Mouse (Mus musculus) bone marrow, adult 2 months (tissue): Measurements from ENCODE around the gene E130218I03Rik. TPM values are rescaled to one million over a fixed set of nuclear protein-coding genes. Genes with fewer than 3 reads are reported as not detected.

ENCODE experiments used
- H3K27ac ChIP-seq: fragments of 200-500 bp; 2 replicates; pipeline ENCODE4 v1.5.1; 2012; ENCODE audit warnings: low read depth, mild to moderate bottlenecking, control low read depth, inconsistent platforms, low read length; ENCODE audit not compliant: control insufficient read depth, poor library complexity, insufficient read depth
- H3K4me1 ChIP-seq: fragments of 200-500 bp; 2 replicates; pipeline ENCODE4 v1.6.1; 2011; ENCODE audit warnings: low read length; ENCODE audit not compliant: control insufficient read depth, insufficient read depth
- H3K4me3 ChIP-seq: fragments of 200-500 bp; replicated peaks from 2 replicates; pipeline ENCODE3; 2011; ENCODE audit warnings: mild to moderate bottlenecking, low read depth, low read length, control low read depth; ENCODE audit not compliant: control insufficient read depth
- CTCF ChIP-seq: fragments of 200-500 bp; IDR thresholded peaks from 2 replicates; pipeline ENCODE4 v1.5.1; 2011; ENCODE audit warnings: low read length, control low read depth; ENCODE audit not compliant: control insufficient read depth, insufficient read depth
- POLR2A ChIP-seq: fragments of 200-500 bp; IDR thresholded peaks from 2 replicates; pipeline ENCODE4 v1.6.1; 2011; ENCODE audit warnings: low read depth, mild to moderate bottlenecking, control low read depth, low read length, borderline replicate concordance; ENCODE audit not compliant: control insufficient read depth
- WGBS: fragments of 180-500 bp; shearing (Covaris S2); methylation state at CpG from one replicate; pipeline ENCODE4 v1.1.7; 2018; 5-methylcytosine and 5-hydroxymethylcytosine counted together
- polyA plus RNA-seq: library from polyadenylated mRNA; stranded (reverse); fragments of >200 nt; gene quantifications from 2 replicates; pipeline ENCODE4 v1.2.4, GENCODE M21; 2011; ENCODE audit warnings: low replicate concordance; ENCODE audit not compliant: missing spikeins, insufficient read depth, insufficient read length

The E130218I03Rik gene
- polyA plus RNA-seq, 1 experiment = not detected

DNA sequence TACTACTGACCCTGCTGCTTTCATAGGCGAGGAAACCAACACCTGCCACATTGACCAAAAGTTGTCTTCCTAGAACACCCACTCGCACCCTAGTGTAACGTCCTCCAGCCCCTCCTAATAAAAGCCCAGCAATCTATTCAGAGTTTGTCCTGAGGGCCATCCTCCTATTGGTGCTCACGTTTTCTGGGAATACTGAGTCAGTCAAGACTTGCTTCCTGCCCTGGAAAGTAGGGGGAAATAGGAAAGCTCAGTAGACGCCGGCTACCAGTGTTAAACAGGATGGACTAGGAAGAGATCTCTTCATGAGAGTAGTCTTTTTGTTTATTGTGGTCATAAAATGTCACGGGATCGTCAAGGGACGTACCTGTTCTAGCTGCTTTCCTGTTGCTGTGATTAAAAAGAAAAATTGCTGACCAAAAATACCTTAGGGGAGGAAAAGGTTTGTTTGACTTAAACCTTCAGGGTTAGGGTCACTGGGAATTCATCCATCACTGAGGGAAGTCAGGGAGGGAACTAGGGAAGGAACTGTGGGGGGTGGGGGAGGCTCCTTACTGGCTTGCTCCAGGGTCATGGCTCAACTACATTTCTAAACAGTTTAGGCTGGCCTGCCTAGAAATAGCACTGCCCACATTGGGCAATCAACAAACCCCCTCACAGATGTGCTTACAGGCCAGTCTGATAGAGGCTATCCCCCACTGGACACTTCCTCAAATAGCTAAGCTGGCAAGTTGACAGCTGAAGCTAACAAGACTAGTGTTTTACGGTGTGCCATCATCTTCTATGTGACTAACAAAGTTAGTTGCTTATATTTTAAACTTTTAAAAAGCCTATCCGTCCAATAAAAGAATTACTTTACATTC is 45.2 kb downstream of the E130218I03Rik start:
- H3K4me1 ChIP-seq = peaks cover 2% of the 10 kb centered on the region; the same call in 1 of the 2 replicates
- H3K27ac ChIP-seq = peak overlapping the region; percentile 100; the same call in 1 of the 2 replicates
- 28% methylated on average over 11 of the region's 11 CpGs for WGBS
- TF ChIP-seq POLR2A (no peak), CTCF (no peak)
- peak overlapping the region; percentile 46 for H3K4me3 ChIP-seq

DNA sequence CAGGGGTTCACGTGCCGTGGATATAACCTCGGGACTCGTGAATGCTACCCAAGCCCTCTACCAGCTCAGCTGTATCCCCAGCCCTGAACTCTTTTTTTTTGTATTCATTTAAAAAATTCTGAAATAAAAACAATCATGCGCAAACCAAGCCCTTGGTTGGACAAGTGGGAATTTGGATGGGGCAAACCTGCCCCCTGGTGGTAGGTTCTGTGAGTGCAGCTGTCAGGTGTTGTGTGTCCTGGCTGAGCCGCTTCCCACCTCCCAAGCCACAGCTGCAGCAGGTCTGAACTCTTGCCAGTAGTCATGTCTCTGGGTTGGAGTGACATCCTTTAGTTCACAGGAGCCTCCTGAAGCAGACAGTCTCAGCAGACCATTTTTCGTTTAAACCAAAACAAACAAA is 48.6 kb downstream of the E130218I03Rik start:
- no peaks in the 10 kb centered on the region; the same call in 1 of the 2 replicates for H3K4me1 ChIP-seq
- peak; percentile 93 for TF ChIP-seq CTCF
- TF ChIP-seq POLR2A = no peak
- H3K4me3 ChIP-seq = no peak overlapping the region
- no peak overlapping the region for H3K27ac ChIP-seq
- WGBS = 16% methylated on average over 7 of the region's 7 CpGs

DNA sequence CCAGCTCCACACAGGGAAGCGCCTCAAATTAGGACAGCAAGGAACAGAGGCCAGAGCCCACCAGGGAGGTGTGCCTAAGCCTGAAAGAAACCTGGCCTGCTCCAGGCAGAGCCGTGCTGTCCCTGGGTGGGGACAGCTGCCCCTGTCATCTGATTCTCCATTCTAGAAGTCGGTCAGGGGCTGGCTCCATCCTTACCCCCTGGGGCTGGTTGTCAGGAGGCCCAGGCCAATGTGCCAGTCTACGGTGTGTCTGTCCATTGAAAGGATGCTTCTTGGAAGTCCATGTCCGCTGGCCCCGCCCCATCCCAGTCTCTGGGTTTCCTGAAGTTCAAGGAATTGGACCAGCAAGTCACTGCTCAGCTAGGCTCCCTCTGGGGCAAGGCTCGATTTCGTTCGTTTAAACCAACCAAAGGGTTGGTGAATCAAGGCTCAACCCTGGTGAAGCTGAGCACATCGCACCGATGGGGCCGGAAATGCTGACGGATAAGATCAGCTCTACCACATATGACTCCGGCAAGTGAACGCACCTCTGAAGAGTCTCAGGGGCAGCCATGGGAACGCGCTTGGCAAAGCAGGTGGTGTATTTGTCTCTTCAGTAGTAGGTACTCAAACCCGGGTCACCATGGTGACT is 49.7 kb downstream of the E130218I03Rik start:
- TF ChIP-seq CTCF (no peak), POLR2A (no peak)
- H3K27ac ChIP-seq = no peak overlapping the region
- WGBS = 67% methylated on average over 18 of the region's 18 CpGs
- H3K4me3 ChIP-seq = no peak overlapping the region
- H3K4me1 ChIP-seq = no peaks in the 10 kb centered on the region; the same call in 1 of the 2 replicates

DNA sequence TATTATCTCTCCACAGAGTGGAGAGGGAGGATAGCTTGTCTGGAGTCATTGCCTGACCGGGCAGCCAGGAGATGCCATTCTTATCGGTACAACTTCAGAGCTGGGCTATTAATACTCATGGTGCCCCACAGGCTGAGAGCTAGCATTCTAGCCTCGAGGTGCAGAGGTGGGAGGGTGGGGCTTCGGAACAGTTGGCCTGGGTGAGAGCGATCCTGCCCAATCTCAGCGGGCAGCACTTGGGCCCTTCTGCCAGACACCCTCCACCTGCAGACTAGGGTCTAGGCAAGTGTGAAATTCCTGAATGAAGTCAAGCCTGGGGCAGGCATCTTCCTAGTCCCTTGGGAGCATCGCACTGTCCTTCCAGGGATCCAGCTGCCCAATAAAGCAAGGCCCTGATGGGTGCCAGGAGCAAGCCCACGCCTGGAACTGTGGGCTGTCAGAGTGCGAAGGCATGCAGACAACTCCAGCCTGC is 50.3 kb downstream of the E130218I03Rik start:
- TF ChIP-seq POLR2A = no peak
- TF ChIP-seq CTCF = no peak
- 52% methylated on average over 9 of the region's 9 CpGs for whole genome bisulfite sequencing
- Histone ChIP-seq H3K4me3 (no peak overlapping the region), H3K4me1 (no peaks in the 10 kb centered on the region; the same call in 1 of the 2 replicates), H3K27ac (no peak overlapping the region)

Other genes with a start within 250 kb of the E130218I03Rik start
- 20.6 and 30.2 TPM in 2 replicates for gene Dhdds, start 242.7 kb upstream of the E130218I03Rik start, polyA plus RNA-seq
- gene Lin28a, start 224.8 kb upstream of the E130218I03Rik start, polyA plus RNA-seq = 3.6 and 29.6 TPM in 2 replicates
- 1.0 TPM in 1 of 2 replicates, not detected in the other for gene Zfp683, start 189.8 kb upstream of the E130218I03Rik start, polyA plus RNA-seq
- gene Crybg2, start 182.8 kb upstream of the E130218I03Rik start, polyA plus RNA-seq = 4.6 TPM in 1 of 2 replicates, not detected in the other
- 270 and 801 TPM in 2 replicates for gene Cd52, start 148.6 kb upstream of the E130218I03Rik start, polyA plus RNA-seq
- gene Ubxn11, start 141.1 kb upstream of the E130218I03Rik start, polyA plus RNA-seq = 3.3 and 13.7 TPM in 2 replicates
- 299 and 416 TPM in 2 replicates for gene Sh3bgrl3, start 114.9 kb upstream of the E130218I03Rik start, polyA plus RNA-seq
- 16.4 and 22.7 TPM in 2 replicates for gene Cep85, start 56.5 kb upstream of the E130218I03Rik start, polyA plus RNA-seq
- gene Gm7534, start 40.7 kb upstream of the E130218I03Rik start, polyA plus RNA-seq = not detected in 2 replicates
- gene Catsper4, start 16.3 kb upstream of the E130218I03Rik start, polyA plus RNA-seq = not detected in 2 replicates
- not detected in 2 replicates for gene Cnksr1, start 5.3 kb upstream of the E130218I03Rik start, polyA plus RNA-seq
- 2.6 and 8.0 TPM in 2 replicates for gene Zfp593, start 1.9 kb downstream of the E130218I03Rik start, polyA plus RNA-seq
- gene Gm30191, start 3.3 kb downstream of the E130218I03Rik start, polyA plus RNA-seq = not detected in 2 replicates
- 5.2 and 7.5 TPM in 2 replicates for gene Grrp1, start 10.4 kb downstream of the E130218I03Rik start, polyA plus RNA-seq
- 4.9 and 5.2 TPM in 2 replicates for gene Pdik1l, start 44.2 kb downstream of the E130218I03Rik start, polyA plus RNA-seq
- gene Trim63, start 71.5 kb downstream of the E130218I03Rik start, polyA plus RNA-seq = 1.1 TPM in 1 of 2 replicates, not detected in the other
- gene Slc30a2, start 99.5 kb downstream of the E130218I03Rik start, polyA plus RNA-seq = 4.0 TPM in 1 of 2 replicates, not detected in the other
- gene Extl1, start 140.2 kb downstream of the E130218I03Rik start, polyA plus RNA-seq = 0.23 and 3.3 TPM in 2 replicates
- 5.8 and 8.8 TPM in 2 replicates for gene Pafah2, start 152.7 kb downstream of the E130218I03Rik start, polyA plus RNA-seq
- 297 and 423 TPM in 2 replicates for gene Stmn1, start 224.7 kb downstream of the E130218I03Rik start, polyA plus RNA-seq